Mouse (Mus musculus) ES-Bruce4 (cell line): ENCODE measurements at regions not wholly inside any gene's neighbourhood (a gene's known extent, or its start where the extent isn't known, plus 50 kb on each side); places are given as distances from the start of the nearest gene placed in this dataset.

Experiments used
- CTCF ChIP-seq: IDR thresholded peaks from one replicate; pipeline ENCODE4 v1.8.1; 2011; ENCODE audit warnings: low read depth, low read length
- POLR2A ChIP-seq: IDR thresholded peaks from one replicate; pipeline ENCODE4 v1.8.1; 2011; ENCODE audit warnings: low read length; ENCODE audit not compliant: insufficient read depth

GRCm38 (mm10) chr4:23050701-23051317, 562.6 kb upstream of the Pou3f2 start:
- no peak for TF ChIP-seq CTCF
- no peak for TF ChIP-seq POLR2A
